Mouse (Mus musculus) cerebellum, postnatal 36 days (tissue): ENCODE results near the gene Magi2.
A peak's percentile ranks its signal among the peaks of the same experiment; 100 is the strongest.
"Not testable (repeated sequence)": the region's sequence is repeated elsewhere in the genome, so short reads cannot be mapped to it uniquely, and the experiment has no call there.

Experiments
- DNase-seq, 2 experiments: peaks; one replicate each; pipeline ENCODE4 v3.0.0; 2021 to 2022; ENCODE audit warnings: mixed read lengths in 2 of 2

Gene Magi2

DNA sequence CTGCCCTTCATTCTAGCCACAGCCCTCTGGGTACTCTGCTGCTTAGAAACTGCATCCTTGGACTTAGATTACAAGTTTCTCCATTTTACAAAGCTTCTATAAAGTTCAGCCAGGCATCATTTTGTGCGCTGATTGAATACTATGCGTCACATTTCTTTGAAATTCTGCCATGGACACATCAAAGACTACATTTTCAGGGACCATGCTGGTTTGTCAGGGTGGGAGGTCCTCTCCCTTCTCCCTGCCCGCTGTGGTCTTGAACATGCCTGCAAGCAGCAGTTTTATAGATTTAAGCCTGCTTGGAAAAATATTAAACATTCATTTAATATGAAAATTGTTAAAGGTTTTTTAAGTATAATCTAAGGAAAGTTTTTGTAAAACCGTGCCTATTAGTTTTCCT is 1030.6 kb downstream of the Magi2 start:
- no peak for DNase-seq

DNA sequence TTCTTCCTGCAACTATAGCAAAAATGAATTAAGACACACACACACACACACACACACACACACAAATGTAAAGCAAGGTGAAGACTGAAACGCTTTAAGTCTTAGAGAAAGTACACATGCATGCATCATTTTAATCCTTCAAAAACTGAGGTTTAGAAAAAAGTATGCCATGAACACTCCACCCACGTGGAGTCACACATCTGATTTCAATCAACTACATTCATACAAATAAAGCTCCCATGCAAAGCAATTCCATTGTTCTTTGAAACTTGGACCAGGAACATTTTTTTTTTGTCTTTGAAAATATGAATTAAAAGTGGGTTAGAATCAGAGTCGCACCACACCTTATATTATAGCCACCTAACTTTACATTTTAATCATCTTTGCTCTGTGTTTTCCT is 1032.9 kb downstream of the Magi2 start:
- no peak for DNase-seq

DNA sequence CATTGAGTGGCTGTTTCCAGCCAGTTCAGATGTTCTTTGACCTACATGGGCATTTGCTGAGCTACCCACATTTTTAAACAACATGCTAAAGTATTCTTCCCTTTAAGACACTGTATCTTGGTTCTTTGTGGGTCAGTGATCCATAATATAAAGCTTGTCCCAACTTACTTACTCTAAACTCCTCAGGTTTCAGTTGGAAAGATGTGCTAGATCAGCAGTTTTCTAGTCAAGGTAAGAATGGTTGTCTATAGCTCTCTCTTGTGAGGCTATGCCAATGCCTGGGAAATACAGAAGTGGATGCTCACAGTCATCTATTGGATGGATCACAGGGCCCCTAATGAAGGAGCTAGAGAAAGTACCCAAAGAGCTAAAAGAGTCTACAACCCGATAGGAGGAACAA is 1045.8 kb downstream of the Magi2 start:
- DNase-seq, result not testable (repeated sequence)

DNA sequence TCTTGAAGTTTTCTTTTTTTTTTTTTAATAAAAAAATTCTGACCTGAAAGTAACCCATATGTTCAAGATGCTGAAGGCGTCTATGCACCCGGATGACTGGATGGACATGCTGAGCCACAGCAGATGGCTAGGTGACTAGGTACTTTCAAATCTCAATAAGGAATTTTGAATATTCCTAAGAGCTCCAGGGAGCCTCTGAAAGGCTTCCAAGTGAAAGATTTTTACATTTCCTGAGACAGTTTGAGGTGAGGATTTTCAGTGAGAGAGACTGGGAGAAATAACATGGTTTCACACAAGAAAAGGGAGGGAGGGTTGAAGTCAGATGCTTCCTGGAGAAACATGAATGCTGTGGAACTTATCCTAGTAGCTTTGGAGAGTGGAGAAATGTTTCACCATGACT is 1048.8 kb downstream of the Magi2 start:
- DNase-seq, result peak; percentile 49 to 63

DNA sequence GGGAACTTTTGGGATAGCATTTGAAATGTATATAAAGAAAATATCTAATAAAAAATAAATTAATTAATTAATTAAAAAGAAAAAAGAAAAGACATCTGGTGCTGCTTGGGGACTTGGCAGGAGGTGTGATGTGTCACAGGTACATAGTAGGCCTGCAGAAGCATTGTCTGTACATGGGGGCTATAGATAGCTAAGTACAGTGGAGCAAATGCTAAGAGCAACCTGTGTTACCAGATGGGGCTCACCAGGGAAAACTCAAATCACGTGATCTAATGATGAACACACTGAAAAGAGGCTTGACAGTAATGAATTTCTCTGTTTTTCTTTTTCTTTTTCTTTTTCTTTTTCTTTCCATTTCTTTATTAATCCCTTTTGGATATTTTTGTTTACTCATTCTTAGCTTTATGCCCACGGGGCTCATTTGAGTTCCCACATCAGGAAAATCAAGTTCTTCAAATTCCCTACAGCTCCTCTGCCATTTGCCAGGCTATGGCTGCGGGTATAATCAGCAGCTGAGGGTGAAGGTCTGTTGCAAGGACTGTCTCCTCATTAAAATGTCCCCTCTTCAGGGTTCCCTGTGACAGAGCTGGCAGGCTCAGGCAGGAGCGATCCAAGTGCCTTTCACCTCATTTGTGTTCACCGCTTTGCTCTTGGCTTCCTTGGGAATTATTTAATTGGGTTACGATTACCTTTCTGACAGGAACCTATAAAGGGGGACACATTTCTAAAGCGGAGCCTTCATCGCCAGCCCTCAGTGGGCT is 1058.4 kb downstream of the Magi2 start:
- DNase-seq, result no peak

DNA sequence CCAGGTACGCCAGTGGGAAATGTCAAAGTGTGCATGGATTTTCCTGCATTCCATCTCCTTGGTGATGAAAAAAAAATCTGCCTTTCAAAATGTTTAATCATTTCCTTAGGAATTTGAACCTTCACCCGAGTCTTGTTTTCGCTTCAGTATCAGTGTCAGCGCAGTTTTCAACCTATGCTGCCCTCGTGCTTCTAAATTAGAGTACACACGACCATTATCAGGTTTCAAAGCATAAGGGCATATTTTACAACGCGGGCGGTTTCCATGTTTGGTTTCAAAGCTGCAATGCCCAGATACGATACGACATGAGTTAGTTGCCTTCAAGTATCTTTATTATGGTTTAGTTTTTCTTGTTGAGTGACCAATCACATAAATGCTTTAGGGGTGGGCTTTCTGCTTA is 1067.7 kb downstream of the Magi2 start:
- DNase-seq, result no peak

DNA sequence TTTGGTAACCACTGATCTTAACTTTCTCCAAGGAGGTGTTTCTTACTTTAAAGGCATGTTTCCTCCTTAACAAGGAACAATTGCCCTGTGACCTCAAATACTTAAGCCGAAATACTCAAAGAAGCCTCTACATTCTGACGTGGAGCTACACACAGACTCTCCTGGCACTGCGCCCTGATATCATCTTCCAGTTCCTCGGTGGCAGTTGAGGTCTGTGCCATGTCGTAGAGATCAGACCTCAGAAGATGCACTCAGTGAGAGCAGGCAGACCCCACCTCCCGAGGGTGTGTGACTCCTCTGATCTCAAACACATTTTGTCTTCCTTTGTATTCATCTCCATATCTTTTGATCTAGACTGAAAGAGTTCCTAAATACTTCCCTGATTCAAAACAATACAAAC is 1073.0 kb downstream of the Magi2 start:
- DNase-seq, result no peak

DNA sequence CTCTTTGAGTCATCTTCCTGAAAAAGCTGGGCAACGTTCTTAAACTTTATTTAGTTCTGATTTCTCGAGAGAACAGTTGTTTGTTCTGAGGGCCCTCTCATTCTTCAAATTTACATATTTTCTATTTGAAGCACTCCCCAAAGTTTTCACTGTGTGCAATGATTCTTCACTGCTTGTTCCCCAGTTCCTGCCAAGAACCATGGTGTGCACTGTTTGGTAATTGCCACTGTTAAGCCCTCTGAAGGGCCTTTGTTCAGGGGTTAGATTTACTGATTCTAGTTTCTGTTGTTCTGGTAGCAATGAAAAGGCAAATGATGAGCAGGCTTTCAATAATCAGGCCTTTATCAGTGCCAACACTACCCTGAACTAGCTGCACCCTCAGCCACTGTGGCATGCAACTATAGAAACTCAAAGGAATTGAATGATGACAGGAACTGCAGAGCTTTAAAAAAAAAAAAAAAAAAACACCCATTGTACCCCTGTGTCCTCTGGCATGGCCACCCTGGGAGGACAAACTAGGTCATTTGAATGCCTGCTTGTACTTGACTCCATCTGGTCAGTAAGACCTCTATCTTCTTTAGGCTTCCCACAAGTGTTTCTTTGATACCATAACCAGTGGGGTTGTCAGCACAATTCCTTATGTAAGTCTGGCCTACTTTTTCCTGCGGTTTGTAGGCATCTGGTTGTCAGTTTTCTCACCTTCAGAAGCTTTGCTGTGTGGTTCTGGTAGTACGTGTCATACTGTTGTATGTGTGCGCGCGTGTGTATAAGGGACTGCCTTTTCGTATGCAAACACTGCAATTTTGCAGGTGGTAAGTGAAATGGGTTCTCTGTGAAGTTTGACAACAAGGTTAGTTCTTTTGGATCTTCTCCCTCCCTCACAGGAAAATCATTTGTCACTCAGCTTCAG is 1076.5 kb downstream of the Magi2 start:
- DNase-seq, result no peak

DNA sequence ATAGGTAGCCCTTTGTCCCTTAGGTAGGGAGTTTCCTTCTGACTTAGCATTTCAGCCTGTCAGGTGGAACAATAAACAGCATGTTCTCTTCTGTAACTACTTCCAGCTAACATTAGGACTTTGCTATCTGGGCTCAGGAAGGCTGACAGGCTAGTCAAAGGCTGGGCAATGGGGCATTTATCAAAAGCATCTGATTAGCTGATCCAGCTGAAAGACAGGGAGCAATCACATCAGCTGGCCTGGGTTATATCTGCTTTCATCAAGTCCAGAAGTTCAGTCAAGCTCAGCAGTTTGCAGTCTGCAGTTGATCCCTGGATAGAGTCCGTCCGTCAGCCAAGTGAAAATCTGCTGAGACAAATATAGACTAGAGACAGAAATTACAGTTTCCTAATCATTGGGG is 1094.1 kb downstream of the Magi2 start:
- DNase-seq, result no peak

DNA sequence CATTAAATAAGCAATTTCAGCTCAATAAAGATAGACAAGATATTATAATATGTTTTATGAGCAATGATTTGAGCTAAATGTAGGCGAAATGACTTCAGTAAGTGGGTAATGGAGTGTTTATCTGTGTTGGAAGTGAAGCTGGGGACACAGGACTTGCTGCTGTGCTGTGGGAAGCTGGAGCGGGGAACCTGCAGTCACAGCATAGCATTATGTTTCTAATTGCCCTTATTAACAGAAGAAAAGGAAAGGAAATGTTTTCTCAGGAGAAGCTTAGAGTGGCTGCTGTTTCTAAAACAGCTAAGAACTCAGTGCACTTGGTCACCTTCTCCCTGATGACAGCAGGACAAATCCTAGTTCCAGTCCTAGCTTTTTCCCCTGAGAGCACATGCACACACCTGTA is 1098.5 kb downstream of the Magi2 start:
- DNase-seq, result no peak

DNA sequence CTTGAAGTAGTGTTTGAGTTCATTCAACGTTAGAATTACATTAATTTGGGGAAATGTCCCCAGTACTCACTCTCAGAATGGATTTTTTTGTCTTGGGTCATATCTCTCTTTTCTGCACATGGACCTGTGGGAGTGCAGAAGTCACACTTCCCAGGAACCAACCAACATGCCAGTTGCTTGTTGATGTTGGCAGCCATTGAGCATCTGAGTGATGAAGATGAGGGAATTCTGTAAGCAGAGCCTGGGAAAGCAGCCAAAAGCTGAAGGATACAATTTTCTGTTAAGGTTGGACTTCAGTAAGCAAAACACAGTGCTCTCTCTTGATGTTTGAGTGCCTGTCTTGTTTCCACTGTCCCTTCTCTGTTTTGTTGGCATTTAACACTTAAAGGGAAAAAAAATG is 1102.1 kb downstream of the Magi2 start:
- peak in 1 of 2 experiments; percentile 17 for DNase-seq

DNA sequence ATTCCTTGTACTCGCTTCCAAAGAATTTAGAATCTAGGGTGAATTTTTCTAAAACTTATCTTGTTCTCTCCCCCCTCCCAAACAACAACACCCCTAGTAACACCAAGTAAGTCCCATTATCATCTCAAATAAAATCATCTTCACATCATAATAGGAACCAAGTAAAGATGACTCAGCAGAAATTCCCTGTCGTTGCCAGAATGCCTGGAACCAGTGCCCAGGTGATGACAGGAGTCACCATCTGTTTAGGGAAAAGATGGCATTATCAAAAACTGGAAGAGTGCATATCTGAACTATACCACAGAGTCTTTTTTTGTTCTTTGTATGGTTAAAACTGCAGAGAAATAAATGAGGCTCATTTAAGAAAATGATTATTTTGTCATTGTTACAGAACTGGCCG is 1103.2 kb downstream of the Magi2 start:
- peak; percentile 60 to 65 for DNase-seq

DNA sequence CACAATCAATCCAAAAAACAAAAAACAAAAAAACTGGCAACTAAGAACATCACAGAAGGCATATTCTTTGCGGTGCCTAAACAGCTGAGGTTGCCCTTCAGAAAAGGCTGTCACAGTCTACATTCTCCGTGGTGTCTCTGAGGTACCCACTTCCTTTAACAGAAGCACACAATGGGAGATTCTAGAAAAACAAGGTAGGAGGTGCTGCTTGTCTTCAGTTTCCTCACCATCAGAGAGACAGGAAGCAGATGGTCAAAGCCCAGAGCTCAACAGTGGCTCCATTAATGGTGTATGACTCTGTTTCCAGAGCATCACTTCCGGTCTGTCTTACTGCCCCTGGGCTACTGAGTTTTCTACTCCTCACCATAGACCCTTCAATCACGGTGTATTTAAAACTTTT is 1105.7 kb downstream of the Magi2 start:
- DNase-seq, result no peak

DNA sequence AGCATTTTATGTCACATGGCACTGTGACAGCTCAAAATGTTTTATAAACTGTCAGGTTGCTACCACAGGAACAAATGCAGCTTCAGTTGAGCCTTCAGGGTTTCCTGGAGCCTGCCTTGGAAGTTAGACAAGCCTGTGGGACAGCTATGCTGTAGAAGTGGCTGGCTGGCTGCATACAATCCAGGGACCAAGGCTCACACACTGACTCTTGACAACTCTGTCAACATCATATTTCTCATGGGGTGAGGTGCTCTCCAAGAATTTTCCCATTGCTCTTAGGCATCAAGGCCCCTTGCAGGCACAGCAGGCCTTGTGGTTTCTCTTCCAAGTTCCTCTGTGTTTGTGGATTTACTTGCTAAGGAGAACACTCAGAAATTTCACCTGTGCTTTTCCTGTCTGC is 1107.7 kb downstream of the Magi2 start:
- no peak for DNase-seq

DNA sequence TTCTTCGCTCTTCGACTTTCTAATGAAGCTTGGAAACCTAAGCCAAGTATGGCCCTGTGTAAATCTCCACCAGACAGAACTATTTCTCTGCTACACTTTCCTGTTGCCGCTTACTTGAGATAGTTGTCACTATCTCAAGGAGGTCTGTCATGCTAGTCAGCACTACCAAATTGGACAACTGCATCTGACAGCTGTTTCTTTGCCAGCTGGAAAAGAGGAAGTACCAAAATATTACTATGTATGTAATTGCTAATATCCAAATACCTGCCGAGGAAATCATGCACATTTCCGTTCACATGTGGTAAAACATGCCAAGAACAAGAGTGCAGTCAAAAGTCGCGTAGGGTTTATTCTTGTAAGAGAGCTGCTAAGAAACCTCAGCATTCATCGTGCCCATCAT is 1126.1 kb downstream of the Magi2 start:
- no peak for DNase-seq

DNA sequence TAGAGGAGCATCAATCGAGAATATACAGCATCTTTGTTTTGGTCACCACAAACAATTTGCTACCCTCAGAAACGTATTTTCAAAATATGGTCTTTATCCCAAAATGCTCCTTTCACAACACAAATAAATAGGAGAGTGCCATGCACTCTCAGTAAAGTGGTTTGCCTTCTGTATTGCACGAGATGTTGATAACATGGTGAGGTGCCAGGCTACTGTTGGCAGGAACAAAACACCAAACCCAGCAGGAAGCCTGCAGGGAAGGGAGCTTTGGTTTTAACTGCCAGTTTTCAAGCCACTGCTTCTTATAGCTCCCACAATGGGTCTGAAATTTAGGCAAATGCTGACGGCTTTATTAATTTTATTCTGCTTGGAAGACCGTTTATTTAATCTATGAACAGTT is 1131.6 kb downstream of the Magi2 start:
- DNase-seq, result peak; percentile 73 to 83

DNA sequence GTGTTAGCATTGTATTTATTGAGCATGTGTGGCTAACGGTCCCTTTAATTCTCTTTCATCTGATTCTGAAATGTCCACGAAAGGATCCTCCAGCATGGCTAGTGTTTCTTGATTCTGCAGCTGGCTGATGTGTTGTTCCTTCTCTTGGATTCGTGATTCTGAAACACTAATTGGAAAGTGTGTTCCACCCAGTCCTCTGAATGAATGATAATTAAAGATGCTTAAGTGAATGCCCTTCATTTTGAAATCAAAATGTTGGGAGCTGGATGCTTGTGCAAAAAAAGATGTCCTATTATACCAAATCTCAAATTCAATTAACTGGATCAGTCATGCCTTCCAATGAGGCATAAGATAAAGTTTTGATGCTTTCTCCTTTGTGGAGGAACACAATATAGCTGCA is 1132.2 kb downstream of the Magi2 start:
- DNase-seq, result no peak

DNA sequence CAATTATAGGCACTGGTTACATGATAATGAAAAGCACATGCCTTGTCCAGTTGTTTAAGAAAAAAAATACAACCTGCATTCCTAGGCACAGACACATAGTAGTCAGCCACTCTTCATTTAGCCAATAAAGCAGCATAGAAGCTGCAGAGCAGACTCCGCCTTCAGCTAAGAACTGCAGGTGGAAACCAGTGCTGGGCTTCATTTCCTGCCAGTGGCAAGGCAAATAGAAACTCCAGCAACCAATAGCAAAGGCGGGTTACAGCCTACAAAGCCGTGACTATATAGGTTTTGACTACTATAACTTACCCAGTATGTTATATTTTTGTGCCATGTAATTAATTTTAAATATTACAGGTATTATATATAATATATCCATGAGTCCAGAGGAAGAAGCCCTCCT is 1135.3 kb downstream of the Magi2 start:
- DNase-seq, result no peak

DNA sequence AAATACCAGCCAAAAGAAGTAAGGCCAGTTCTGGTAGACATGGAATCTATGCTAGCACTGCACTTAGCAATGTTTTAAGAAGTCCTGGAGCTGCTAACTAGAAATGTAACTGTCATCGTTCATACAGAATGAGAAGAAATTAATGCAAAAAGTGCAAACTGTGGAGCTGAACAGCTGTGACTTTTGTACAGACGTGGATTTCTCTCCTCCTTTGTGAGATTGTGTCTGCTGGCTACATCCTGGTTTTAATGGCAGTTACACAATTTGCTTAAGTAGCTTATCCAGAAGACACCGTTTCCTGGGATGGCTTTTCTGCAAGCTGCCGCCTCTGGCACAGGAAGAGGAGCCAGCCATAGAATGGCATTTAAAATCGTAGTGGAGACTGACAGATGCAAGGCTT is 1136.4 kb downstream of the Magi2 start:
- DNase-seq, result no peak

DNA sequence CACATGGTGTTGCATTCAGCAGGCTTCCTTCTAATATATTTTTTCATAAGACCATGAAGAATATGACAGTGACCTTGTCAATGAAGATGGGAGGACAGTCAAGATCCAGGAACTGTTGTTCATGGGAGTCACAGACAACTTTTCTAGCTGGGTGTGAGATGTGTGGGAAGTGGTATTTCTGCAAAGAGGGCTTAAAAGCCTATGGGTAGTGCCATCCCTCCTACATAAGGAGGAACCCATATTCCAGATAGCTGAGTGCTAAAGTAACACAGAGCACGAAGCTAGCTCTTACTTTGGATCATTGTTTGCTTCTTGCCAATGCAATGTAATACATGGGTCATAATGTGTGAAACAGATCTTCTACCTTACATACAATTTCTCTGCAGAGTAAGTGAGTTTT is 1146.8 kb downstream of the Magi2 start:
- DNase-seq, result no peak

DNA sequence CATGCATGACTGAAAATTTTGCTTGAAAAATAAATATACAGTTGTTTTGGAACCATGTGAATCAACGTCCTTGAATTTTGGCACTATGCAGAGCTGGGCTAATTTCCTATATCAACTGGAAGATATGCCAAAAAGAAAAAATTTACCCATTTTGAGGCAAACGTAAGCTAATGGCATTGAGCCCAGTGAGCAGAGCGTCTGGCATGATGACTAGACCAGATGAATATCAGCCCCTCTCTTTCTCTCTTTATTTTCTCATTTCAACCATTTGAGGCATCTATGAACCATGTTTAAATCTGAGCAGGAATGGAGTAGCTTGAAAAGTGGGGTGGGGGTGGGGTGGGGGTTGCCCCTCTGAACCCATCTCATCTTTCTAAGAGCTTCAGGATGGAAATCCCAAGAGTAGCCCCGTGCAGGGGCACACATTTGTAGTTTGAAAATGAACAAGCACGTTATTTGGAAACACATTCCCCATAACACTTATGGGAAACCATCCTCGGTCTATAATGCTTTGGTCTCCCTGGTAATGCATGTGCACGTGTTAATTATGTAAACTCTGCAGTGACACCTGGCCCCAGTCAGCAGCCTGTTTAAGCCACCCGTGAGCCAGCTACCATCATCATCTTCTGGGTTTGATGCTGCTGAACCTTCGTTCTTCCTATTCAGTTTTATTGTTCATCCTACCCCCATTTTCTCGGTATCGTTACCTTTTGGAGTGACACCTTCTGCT is 1151.4 kb downstream of the Magi2 start:
- DNase-seq, result no peak

DNA sequence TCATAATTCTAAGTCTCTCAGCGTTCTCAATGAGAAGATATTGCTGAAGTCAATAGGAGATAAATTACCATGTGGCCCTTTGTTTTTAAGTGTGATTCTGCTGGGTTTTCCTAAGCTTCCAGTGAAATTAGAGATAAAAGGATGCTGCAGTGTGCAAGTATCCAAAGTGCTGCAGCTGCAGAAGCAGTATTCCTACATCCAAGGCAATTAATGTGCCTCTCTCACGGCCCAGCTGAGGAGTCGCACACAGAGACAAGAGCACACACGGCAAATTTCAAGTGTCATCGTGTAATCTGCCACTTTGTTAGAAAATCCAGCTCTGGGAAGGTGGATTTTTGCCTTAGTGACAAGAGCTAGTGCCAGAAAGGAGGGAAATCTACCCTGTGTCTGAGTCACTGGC is 1177.7 kb downstream of the Magi2 start:
- no peak for DNase-seq

DNA sequence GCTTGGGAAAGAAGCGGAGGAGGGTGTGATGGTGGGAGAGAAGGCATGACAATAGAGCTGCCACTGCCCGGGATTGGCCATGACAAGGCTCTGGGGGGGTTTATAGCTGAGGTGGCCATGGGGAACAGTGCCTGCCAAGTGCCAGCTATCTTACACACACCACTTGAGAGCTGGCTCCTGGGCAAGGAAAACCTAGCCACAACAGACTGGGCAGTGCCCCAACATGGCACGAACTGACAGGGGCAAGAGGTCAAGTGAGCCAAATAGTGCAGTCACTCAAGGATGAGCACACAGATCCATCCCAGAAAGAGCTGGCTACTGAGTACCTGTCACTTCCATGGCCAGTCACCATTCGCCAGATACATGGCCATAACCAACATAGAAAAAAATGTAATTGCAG is 1179.8 kb downstream of the Magi2 start:
- DNase-seq, result no peak

DNA sequence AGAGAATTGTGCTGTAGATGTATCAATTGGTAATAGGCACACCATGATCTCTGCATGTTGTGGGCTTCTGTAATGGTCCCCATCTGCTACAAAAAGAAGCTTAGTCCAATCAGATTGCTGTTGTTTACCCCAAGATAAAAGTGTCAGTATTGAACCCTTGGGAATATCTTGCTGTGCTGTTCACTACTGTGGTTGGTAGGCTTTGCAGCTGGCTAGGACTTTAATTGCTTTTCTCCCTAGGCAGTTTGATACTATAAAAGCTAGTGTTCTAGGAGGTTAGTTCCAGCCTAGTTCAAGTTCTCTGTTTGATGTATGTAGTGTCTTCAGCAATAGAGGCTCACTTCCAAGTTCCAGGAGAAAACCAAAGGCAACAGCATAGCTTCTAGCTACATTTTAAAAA is 1188.5 kb downstream of the Magi2 start:
- no peak for DNase-seq
